Mouse (Mus musculus) heart, adult 2 months (tissue): ENCODE data around the gene Csnk2a2.

Experiments used
- CTCF ChIP-seq: fragments of 200-600 bp; IDR thresholded peaks from 2 replicates; pipeline ENCODE4 v1.8.1; 2022; ENCODE audit warnings: antibody characterized with exemption, mild to moderate bottlenecking, moderate library complexity
- EP300 ChIP-seq: fragments of 200-500 bp; IDR thresholded peaks from 2 replicates; pipeline ENCODE4 v1.6.1; 2011; ENCODE audit warnings: low read depth, low read length, control low read depth; ENCODE audit not compliant: insufficient read depth
- POLR2A ChIP-seq: fragments of 200-500 bp; IDR thresholded peaks from 2 replicates; pipeline ENCODE4 v1.6.1; 2011; ENCODE audit warnings: mild to moderate bottlenecking, low read depth, low read length, control low read depth; ENCODE audit not compliant: insufficient read depth

DNA sequence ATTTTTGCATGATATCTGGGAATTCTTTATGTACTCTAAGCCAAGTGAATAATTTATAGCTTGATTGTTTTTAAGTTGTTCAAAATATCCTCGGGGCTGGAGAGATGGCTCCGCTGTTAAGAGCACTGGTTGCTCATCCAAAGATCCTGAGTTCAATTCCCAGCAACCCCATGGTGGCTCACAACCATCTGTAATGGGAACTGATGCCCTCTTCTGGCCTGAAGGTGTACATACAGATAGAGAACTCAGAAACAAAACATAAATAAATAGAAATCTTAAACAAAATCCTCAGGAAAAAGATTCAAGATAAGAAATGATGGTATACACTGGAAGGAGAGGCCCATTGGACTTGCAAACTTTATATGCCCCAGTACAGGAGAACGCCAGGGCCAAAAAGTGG, 53.9 kb downstream of the Csnk2a2 start:
- TF ChIP-seq CTCF (peak; percentile 53), POLR2A (no peak), EP300 (no peak)
